Mouse (Mus musculus) brain, embryonic 14.5 days (tissue): ENCODE data around the gene Snrk.

Experiments used
- CTCF ChIP-seq: fragments of 200-500 bp; IDR thresholded peaks from 2 replicates; pipeline ENCODE4 v1.5.1; 2012; ENCODE audit warnings: inconsistent platforms, mild to moderate bottlenecking, moderate library complexity, borderline replicate concordance; ENCODE audit not compliant: insufficient read depth, insufficient read length; ENCODE audit errors: extremely low read depth
- POLR2A ChIP-seq: fragments of 200-500 bp; IDR thresholded peaks from 2 replicates; pipeline ENCODE4 v1.6.1; 2012; ENCODE audit warnings: mild to moderate bottlenecking, inconsistent platforms, borderline replicate concordance; ENCODE audit not compliant: poor library complexity, insufficient read depth, insufficient read length, severe bottlenecking; ENCODE audit errors: extremely low read depth

- TF ChIP-seq POLR2A (no peak), CTCF (no peak)
These were observed 31.4 kb upstream of the Snrk start for GRCm38 (mm10) chr9:122085550-122086205.
